Mouse (Mus musculus) left cerebral cortex, adult 8-10 months (tissue): Measurements from ENCODE around the gene Eif2b5. TPM values are rescaled to one million over a fixed set of nuclear protein-coding genes. Genes with fewer than 3 reads are reported as not detected.
A peak's percentile ranks its signal among the peaks of the same experiment; 100 is the strongest.
"Not testable (repeated sequence)": the region's sequence is repeated elsewhere in the genome, so short reads cannot be mapped to it uniquely, and the experiment has no call there.

Source experiments
- DNase-seq, 2 experiments: peaks; one replicate each; pipeline ENCODE4 v3.0.0; 2022; ENCODE audit warnings: low spot score in 2 of 2
- total RNA-seq, 4 experiments: library from RNA; stranded (reverse); gene quantifications; 2 replicates each; pipeline ENCODE4 v1.2.4; 2022

Gene Eif2b5
- total RNA-seq: 10 to 100 TPM; 57.3 to 62.6 (median 59.3) TPM

- peak; percentile 92 to 94 for DNase-seq
Measured at GRCm38 (mm10) chr16:20498677-20499475, at the start of gene Eif2b5. TSS of gene Eif2b5 (plus strand) at chr16:20498817.

- DNase-seq: no peak
Measured at GRCm38 (mm10) chr16:20451774-20452173, 46.8 kb upstream of the Eif2b5 start.

GRCm38 (mm10) chr16:20454155-20454654, 44.4 kb upstream of the Eif2b5 start:
- no peak for DNase-seq

- no peak for DNase-seq
Measured at GRCm38 (mm10) chr16:20456106-20456505, 42.5 kb upstream of the Eif2b5 start.

GRCm38 (mm10) chr16:20458736-20459135, 39.9 kb upstream of the Eif2b5 start:
- not testable (repeated sequence) for DNase-seq

- DNase-seq: no peak
Measured at GRCm38 (mm10) chr16:20464725-20465124, 33.9 kb upstream of the Eif2b5 start.

GRCm38 (mm10) chr16:20470981-20471380, 27.6 kb upstream of the Eif2b5 start:
- DNase-seq: no peak

GRCm38 (mm10) chr16:20471686-20472085, 26.9 kb upstream of the Eif2b5 start:
- no peak for DNase-seq

- no peak for DNase-seq
Measured at GRCm38 (mm10) chr16:20473748-20474147, 24.9 kb upstream of the Eif2b5 start.

GRCm38 (mm10) chr16:20474211-20474610, 24.4 kb upstream of the Eif2b5 start:
- no peak for DNase-seq

GRCm38 (mm10) chr16:20474786-20475185, 23.8 kb upstream of the Eif2b5 start:
- DNase-seq: no peak

GRCm38 (mm10) chr16:20475335-20475734, 23.3 kb upstream of the Eif2b5 start:
- DNase-seq: no peak

- DNase-seq: no peak
Measured at GRCm38 (mm10) chr16:20476857-20477256, 21.8 kb upstream of the Eif2b5 start.

GRCm38 (mm10) chr16:20477270-20477669, 21.3 kb upstream of the Eif2b5 start:
- no peak for DNase-seq

GRCm38 (mm10) chr16:20478504-20478903, 20.1 kb upstream of the Eif2b5 start:
- DNase-seq: no peak

- not testable (repeated sequence) for DNase-seq
Measured at GRCm38 (mm10) chr16:20479026-20479760, 19.4 kb upstream of the Eif2b5 start.

GRCm38 (mm10) chr16:20480115-20480514, 18.5 kb upstream of the Eif2b5 start:
- no peak for DNase-seq

- no peak for DNase-seq
Measured at GRCm38 (mm10) chr16:20481746-20482145, 16.9 kb upstream of the Eif2b5 start.

GRCm38 (mm10) chr16:20483716-20484115, 14.9 kb upstream of the Eif2b5 start:
- DNase-seq: not testable (repeated sequence)

- no peak for DNase-seq
Measured at GRCm38 (mm10) chr16:20485061-20485460, 13.6 kb upstream of the Eif2b5 start.

GRCm38 (mm10) chr16:20486048-20486447, 12.6 kb upstream of the Eif2b5 start:
- DNase-seq: no peak

GRCm38 (mm10) chr16:20488151-20488550, 10.5 kb upstream of the Eif2b5 start:
- DNase-seq: no peak
